Mouse (Mus musculus) hindbrain, embryonic 12.5 days (tissue): ENCODE results near the gene Cst12. TPM values are rescaled to one million over a fixed set of nuclear protein-coding genes. Genes with fewer than 3 reads are reported as not detected.
"Not testable (repeated sequence)": the region's sequence is repeated elsewhere in the genome, so short reads cannot be mapped to it uniquely, and the experiment has no call there.

Source experiments
- ATAC-seq: fragments of 200-750 bp; cut with Nextera tagmentation; 2 replicates; pipeline ENCODE4 v1.8.0; 2017; ENCODE audit warnings: moderate TSS enrichment; ENCODE audit not compliant: low FRiP score
- H3K27ac ChIP-seq: fragments of 300-500 bp; sonication (generic); 2 replicates; pipeline ENCODE4 v1.5.1; 2016; ENCODE audit warnings: mild to moderate bottlenecking
- H3K27me3 ChIP-seq: fragments of 300-500 bp; sonication (generic); 2 replicates; pipeline ENCODE4 v1.6.1; 2016; ENCODE audit warnings: mild to moderate bottlenecking
- H3K36me3 ChIP-seq: fragments of 300-500 bp; sonication (generic); 2 replicates; pipeline ENCODE4 v1.6.1; 2016; ENCODE audit warnings: mild to moderate bottlenecking
- H3K4me1 ChIP-seq: fragments of 300-500 bp; sonication (generic); 2 replicates; pipeline ENCODE4 v1.6.1; 2016
- H3K4me2 ChIP-seq: fragments of 300-500 bp; sonication (generic); replicated peaks from 2 replicates; pipeline ENCODE4 v1.6.1; 2016; ENCODE audit warnings: mild to moderate bottlenecking
- H3K4me3 ChIP-seq: fragments of 300-500 bp; sonication (generic); 2 replicates; pipeline ENCODE4 v1.5.1; 2016; ENCODE audit warnings: mild to moderate bottlenecking
- H3K9ac ChIP-seq: fragments of 300-500 bp; sonication (generic); 2 replicates; pipeline ENCODE4 v1.6.1; 2016; ENCODE audit warnings: mild to moderate bottlenecking, moderate library complexity
- H3K9me3 ChIP-seq: fragments of 300-500 bp; sonication (generic); replicated peaks from 2 replicates; pipeline ENCODE4 v1.6.1; 2016; ENCODE audit warnings: mild to moderate bottlenecking
- WGBS: fragments of 180-500 bp; shearing (Covaris S2); methylation state at CpG from one replicate; pipeline ENCODE4 v1.1.7; 2016; 5-methylcytosine and 5-hydroxymethylcytosine counted together
- polyA plus RNA-seq: library from polyadenylated mRNA; unstranded; fragments of >200 nt; fragmentation: Nextera tagmentation; extraction: Ambion mirVana; gene quantifications from 2 replicates; pipeline ENCODE4 v1.2.1, GENCODE M21; 2016

The Cst12 gene
- polyA plus RNA-seq, result not detected in 2 replicates

DNA sequence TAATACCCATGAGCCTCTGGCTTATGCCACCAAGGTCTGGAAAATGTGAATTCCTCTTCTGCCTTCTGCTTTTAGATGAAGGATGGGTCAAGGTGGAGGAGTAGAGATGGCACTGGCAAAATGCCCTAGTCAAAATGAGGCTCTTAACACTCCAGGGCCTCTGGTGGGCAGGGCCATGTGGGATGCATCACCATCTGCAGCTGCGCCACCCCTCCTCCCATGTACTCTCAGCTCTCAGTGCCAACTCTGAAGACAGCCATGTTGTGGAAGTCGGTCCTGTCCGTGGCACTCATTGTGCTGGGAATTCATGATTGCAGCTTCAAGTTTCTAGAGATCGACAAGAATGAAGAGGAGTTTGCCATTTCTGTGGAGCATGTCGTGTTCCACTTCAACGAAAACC lies at the start of gene Cst12:
Cst12 (plus strand) TSS at position 220 of the 400 bp plus-strand sequence.
- Histone ChIP-seq H3K4me2 (no peak within 1 kb of the TSS), H3K27ac (no peak within 1 kb of the TSS), H3K9ac (no peak within 1 kb of the TSS), H3K36me3 (no peaks in the 10 kb centered on the region), H3K4me3 (no peak within 1 kb of the TSS), H3K9me3 (no peaks in the 10 kb centered on the region), H3K27me3 (no peaks in the 10 kb centered on the region), H3K4me1 (no peaks in the 10 kb centered on the region)
- WGBS, result 93% methylated on average over 6 of the region's 6 CpGs
- ATAC-seq, result no peak

DNA sequence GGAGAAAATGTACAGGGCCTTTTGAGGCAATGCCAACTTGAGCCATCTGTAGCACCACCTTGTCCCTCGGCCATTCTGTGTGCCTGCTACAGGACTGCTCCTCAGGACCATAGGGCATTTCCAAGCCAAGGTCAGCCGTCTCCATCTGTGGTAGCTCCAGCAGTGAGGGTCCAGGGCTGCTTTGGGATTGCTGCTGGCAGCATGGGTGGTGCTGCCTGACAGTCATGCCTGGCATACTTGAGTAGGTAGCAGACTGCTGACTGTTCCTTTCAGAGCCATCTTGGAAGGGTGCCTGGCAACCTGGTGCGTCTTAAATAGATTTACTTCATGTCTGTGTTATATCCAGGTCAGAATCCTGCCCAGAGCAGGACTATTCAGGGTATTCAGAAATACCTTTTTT lies 46.2 kb upstream of the Cst12 start:
- WGBS, result 79% methylated on average over 3 of the region's 3 CpGs
- no peaks in the 10 kb centered on the region for H3K36me3 ChIP-seq
- H3K9ac ChIP-seq, result no peak overlapping the region
- no peaks in the 10 kb centered on the region for H3K27me3 ChIP-seq
- H3K4me3 ChIP-seq, result no peak overlapping the region
- H3K4me1 ChIP-seq, result no peaks in the 10 kb centered on the region
- no peak for ATAC-seq
- no peak overlapping the region for H3K27ac ChIP-seq
- no peak overlapping the region for H3K4me2 ChIP-seq
- H3K9me3 ChIP-seq, result no peaks in the 10 kb centered on the region

DNA sequence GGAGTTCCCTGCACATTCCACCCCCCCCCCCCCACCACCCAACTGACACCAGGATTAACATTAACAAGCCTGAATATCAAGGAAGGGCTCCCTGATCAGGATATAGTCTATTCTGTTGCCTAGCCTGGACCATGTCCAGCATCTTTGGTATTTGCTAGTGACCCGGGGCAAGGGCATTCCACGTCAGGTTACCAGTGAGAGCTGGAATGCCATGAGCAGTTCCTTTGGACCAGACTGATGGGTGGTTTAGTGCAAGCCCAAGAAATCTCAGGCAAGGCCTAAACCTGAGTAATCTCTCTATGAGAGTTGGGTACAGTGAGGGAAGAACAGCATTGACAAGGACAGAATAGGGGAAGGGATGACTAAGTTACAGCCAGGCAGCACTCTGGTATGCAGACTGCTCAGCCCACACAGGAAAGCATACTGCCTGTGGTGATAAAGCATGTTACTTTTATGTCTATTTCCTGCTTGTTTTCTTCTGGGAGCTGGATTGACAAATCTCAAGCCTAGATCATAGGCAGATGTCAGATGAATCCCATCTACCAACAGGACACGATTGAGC lies 45.2 kb upstream of the Cst12 start:
- WGBS, result 88% methylated on average over 3 of the region's 3 CpGs
- H3K4me3 ChIP-seq, result no peak overlapping the region
- H3K27me3 ChIP-seq, result no peaks in the 10 kb centered on the region
- H3K27ac ChIP-seq, result no peak overlapping the region
- ATAC-seq, result no peak
- H3K4me2 ChIP-seq, result no peak overlapping the region
- no peaks in the 10 kb centered on the region for H3K9me3 ChIP-seq
- no peaks in the 10 kb centered on the region for H3K36me3 ChIP-seq
- no peak overlapping the region for H3K9ac ChIP-seq
- no peaks in the 10 kb centered on the region for H3K4me1 ChIP-seq

DNA sequence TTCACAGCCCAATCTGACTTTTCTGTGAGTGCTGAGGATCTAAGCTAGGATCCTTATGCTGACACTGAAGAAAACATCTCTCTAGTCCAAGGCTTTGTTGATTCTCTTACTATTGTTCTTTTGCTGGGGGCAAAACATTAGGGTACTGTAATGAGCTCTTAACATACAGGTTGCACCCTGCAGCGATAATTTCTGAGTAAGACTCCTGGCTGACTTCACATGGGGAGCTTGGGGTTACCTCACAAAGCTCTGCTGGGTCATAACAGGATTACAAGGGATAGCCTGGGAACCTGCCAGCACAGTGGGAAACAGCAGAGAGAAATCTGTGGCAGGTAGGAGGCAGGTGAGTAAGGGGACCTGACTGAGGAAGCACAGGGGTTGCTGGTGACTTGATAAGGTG lies 39.1 kb upstream of the Cst12 start, which contains the start of gene Cstl1:
Cstl1 (plus strand) TSS at position 301 of the 400 bp plus-strand sequence.
- ATAC-seq, result no peak
- no peak within 1 kb of the TSS for H3K4me2 ChIP-seq
- H3K4me1 ChIP-seq, result no peaks in the 10 kb centered on the region
- no peak within 1 kb of the TSS for H3K4me3 ChIP-seq
- no peaks in the 10 kb centered on the region for H3K9me3 ChIP-seq
- H3K9ac ChIP-seq, result no peak within 1 kb of the TSS
- no peak within 1 kb of the TSS for H3K27ac ChIP-seq
- no peaks in the 10 kb centered on the region for H3K36me3 ChIP-seq
- H3K27me3 ChIP-seq, result no peaks in the 10 kb centered on the region; the same call in 1 of the 2 replicates
- 84% methylated on average over 1 of the region's 1 CpGs for WGBS

DNA sequence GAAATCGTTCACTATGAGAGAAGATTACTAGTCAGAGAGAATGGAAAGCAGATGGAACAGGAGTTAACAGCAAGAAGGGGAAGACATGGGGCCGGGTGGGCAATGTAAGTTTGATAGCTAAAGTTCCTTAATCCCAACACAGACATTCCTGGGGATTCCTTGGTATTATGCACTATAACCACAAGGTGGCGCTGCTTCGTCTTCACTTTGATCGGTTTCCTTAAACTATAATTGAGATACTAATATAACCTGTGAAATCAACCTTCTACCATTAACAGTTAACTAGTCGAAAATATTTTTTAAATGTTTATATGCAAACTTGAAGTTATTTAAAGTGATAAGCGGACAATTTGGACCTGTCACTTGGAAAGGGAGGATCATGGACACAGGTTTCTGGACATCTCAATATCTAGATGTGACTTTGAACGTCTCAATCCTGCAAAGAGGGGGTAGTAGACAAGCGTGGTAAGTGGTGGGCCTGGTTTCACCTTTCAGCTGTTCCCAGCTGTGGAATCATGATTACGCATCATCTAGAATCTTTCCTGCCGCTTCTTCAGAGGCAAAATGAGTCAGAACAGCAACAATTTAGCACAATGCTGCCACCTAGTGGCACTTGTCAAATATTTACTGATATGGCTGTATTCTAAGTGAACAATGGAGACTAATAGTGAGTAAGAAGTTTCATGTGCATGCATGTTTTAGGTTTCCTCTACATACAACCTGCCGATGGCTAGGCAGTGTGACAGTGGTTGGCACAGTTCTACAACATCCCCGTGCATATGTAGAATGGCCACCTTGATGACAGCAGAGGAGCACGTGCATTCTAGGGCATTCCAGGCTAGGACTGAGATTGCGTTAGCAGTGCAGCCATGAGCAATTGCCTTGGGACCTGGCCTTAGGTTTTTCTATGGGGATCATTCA lies 37.0 kb upstream of the Cst12 start:
- no peak overlapping the region for H3K27ac ChIP-seq
- H3K9me3 ChIP-seq, result no peaks in the 10 kb centered on the region
- H3K36me3 ChIP-seq, result no peaks in the 10 kb centered on the region
- H3K9ac ChIP-seq, result no peak overlapping the region
- H3K4me3 ChIP-seq, result peak overlapping the region; percentile 29
- peak overlapping the region; percentile 52 for H3K4me2 ChIP-seq
- no peaks in the 10 kb centered on the region; the same call in 1 of the 2 replicates for H3K27me3 ChIP-seq
- WGBS, result 17% methylated on average over 15 of the region's 15 CpGs
- H3K4me1 ChIP-seq, result no peaks in the 10 kb centered on the region
- ATAC-seq, result peak; percentile 85

DNA sequence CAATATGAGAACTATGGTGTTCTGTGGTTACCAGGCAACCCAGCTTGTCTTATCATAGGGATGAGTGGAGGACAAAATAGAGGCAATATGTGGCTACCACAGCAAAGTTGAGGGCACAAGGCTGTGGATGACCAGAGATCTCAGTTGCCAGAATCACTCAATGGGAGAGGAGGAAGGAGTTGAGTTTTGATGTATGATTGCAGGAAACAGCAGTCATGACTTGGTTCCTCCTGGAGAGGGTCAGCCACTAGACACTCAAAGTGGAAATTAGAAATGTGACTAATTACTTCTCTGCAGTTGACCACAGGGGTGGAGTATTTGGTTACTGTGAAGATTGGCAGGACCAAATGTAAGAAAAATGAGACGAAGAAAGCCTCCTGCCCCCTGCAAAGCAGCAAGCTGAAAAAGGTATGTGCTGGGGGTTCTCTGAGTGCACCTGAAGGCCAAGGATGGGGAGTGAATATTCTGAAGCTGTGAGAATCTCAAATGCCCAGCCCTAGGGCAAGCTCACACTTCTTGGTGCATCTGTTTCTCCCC lies 34.8 kb upstream of the Cst12 start:
- Histone ChIP-seq H3K27ac (no peak overlapping the region), H3K4me2 (no peak overlapping the region), H3K36me3 (no peaks in the 10 kb centered on the region), H3K27me3 (no peaks in the 10 kb centered on the region; the same call in 1 of the 2 replicates), H3K9me3 (no peaks in the 10 kb centered on the region), H3K9ac (no peak overlapping the region), H3K4me1 (no peaks in the 10 kb centered on the region), H3K4me3 (no peak overlapping the region)
- 80% methylated on average over 1 of the region's 1 CpGs for WGBS
- no peak for ATAC-seq

DNA sequence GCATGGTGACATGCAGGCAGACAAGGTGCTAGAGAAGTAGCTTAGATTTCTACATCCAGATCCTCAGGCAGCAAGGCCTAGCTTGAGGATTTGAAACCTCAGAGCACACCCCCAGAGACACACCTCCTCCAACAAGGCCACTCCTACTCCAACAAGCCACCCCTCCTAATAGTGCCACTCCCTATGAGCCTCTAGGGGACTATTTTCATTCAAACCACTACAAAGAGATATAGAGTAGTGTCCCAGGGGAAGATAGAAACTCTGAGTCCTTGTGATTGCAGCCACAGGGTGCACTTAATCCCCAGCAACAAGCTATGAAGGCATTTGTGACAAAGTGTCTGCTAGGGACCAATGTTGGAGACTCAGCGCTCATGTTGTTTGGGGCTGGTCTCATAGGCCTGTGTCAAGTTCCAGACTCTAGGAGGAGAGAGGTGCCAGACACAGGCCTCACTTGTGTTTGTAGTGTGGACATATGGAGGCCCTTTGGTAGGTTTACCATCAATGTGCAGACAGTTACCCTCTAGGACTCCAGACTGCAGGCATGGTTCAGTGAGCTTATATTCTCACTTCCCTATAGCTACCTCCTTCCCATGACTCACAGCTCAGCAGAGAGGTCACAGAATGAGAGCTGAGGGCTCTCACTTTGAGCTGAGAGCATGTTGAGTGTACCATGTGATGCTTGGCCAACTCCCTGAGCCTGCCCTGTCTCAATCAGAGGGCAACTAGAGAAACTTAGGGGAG lies 25.3 kb upstream of the Cst12 start:
- Histone ChIP-seq H3K4me2 (no peak overlapping the region), H3K9me3 (no peaks in the 10 kb centered on the region)
- WGBS, result 95% methylated on average over 1 of the region's 1 CpGs

DNA sequence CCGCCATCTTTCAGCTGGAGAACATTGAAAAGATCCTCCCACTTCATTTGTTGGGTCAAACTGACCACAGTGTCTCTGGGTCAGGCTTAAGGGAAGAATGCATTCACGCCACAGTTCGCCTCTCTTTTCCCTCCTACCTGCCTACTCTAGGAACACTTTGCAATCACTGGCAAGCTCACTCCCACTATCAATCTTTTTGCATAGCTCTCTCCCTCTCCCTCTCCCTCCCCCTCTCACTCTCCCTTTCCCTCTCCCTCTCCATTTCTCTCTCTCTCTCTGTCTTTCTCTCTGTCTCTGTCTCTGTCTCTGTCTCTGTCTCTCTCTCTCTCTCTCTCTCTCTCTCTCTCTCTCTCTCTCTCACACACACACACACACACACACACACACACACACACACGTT lies 17.8 kb upstream of the Cst12 start, which contains the start of gene Cst11:
Cst11 (minus strand) TSS at position 101 of the 400 bp plus-strand sequence.
- not testable (repeated sequence) for H3K4me3 ChIP-seq, H3K36me3 ChIP-seq, H3K9ac ChIP-seq, H3K4me2 ChIP-seq, H3K9me3 ChIP-seq, ATAC-seq, H3K27me3 ChIP-seq, H3K27ac ChIP-seq, H3K4me1 ChIP-seq
- WGBS, result 88% methylated on average over 4 of the region's 4 CpGs

More for the DNA sequence above, 25.3 kb upstream of the Cst12 start:
- Histone ChIP-seq H3K4me3 (no peak overlapping the region), H3K27me3 (no peaks in the 10 kb centered on the region), H3K9ac (no peak overlapping the region), H3K36me3 (no peaks in the 10 kb centered on the region), H3K4me1 (no peaks in the 10 kb centered on the region), H3K27ac (no peak overlapping the region)
- ATAC-seq, result no peak

DNA sequence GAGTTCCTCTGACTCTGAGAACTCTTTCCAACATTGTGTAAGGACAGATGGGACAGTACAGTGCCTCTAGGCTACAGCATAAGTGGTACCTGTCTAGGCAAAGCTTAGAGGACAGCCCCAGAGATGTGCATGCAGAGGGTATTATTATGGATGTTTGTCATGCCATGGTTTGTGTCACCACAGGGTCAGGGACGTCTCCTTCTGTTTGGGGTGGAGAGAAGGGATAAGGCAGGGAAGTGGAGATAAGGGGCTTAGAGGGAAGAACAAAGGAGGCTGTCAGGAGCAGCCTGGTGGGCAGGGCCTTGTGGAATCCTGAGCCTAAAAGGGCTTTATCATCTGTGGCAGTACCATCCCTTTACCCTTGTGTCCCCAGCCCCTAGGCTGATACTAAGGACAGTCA lies 7.5 kb upstream of the Cst12 start, which contains the start of gene 8030411F24Rik:
8030411F24Rik (plus strand) TSS at position 301 of the 400 bp plus-strand sequence.
- no peaks in the 10 kb centered on the region for H3K9me3 ChIP-seq
- H3K4me2 ChIP-seq, result no peak within 1 kb of the TSS
- no peak for ATAC-seq
- no peaks in the 10 kb centered on the region for H3K4me1 ChIP-seq
- WGBS, result 10% methylated on average over 1 of the region's 1 CpGs
- no peaks in the 10 kb centered on the region for H3K27me3 ChIP-seq
- H3K36me3 ChIP-seq, result no peaks in the 10 kb centered on the region
- H3K9ac ChIP-seq, result no peak within 1 kb of the TSS
- no peak within 1 kb of the TSS for H3K27ac ChIP-seq
- no peak within 1 kb of the TSS for H3K4me3 ChIP-seq

DNA sequence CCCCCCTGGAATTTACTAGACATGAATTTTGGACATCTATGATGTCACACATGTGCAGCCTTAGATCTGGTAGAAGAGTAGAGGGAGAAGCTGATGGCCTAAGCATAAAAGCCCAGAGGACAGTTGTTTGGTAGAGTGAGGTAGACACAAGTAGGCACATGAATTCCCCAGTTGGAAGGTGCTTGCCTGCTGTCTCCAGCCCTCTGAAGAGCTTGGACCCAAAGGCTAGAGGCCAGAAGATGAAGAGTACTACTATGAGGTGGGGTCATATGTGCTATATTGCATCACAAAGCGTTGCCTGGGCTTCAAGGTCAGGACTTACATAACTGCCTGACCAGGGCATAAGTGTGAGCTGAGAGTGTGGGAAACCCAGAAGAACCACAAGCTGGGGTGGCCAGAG lies 9.3 kb downstream of the Cst12 start, which contains the start of gene Cst8:
Cst8 (plus strand) TSS at position 301 of the 400 bp plus-strand sequence.
- H3K27me3 ChIP-seq, result no peaks in the 10 kb centered on the region
- no peaks in the 10 kb centered on the region for H3K9me3 ChIP-seq
- no peak for ATAC-seq
- WGBS, result 90% methylated on average over 1 of the region's 1 CpGs
- no peak within 1 kb of the TSS for H3K4me2 ChIP-seq
- no peak within 1 kb of the TSS for H3K4me3 ChIP-seq
- H3K27ac ChIP-seq, result no peak within 1 kb of the TSS
- no peak within 1 kb of the TSS for H3K9ac ChIP-seq
- H3K4me1 ChIP-seq, result no peaks in the 10 kb centered on the region
- H3K36me3 ChIP-seq, result no peaks in the 10 kb centered on the region

DNA sequence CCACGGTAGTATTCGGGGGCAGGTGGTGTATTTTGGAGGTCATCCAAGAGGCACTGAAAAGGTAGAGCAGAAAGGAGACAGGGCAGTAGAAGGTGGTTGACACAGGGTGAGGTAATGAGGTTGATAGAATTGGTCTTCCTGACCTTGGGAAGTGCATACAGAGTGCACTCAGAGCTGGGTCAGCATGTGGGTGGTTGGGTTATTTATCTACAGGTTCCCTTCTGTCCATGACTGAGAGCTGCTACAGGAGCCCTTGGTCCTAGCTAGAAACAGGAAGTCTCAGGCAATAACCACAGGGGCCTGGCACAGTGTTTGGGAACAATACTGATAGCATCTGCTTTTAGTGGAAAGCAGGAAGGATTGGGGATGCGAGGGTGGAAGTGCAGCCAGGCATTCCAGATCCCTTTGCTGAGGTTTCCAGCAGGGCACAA lies 12.3 kb downstream of the Cst12 start:
- no peaks in the 10 kb centered on the region for H3K27me3 ChIP-seq
- no peak overlapping the region for H3K4me2 ChIP-seq
- WGBS, result 79% methylated on average over 3 of the region's 3 CpGs
- H3K36me3 ChIP-seq, result no peaks in the 10 kb centered on the region
- ATAC-seq, result no peak
- H3K9me3 ChIP-seq, result no peaks in the 10 kb centered on the region
- no peak overlapping the region for H3K9ac ChIP-seq
- H3K4me1 ChIP-seq, result no peaks in the 10 kb centered on the region
- no peak overlapping the region for H3K27ac ChIP-seq
- H3K4me3 ChIP-seq, result no peak overlapping the region

DNA sequence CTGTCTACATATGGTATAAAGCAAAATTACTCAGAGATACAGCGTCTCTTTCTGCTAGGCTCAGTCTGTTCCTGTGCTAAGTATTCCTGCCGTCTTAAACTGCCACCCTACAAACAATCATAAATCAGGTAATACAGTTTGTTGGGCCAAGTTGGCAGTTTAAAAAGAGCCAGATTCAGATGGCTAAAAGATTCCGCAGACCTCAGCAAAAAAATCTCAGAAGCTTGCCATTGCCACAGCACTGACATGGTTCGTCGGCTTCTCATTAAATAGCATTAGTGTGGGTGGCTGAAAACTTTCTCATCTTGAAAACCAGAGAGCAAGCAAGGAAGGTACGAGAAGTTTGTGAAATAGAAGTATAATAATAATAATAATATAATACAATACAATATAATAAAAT lies 17.5 kb downstream of the Cst12 start:
- 82% methylated on average over 6 of the region's 6 CpGs for WGBS
- Histone ChIP-seq H3K9me3 (no peaks in the 10 kb centered on the region), H3K27me3 (no peaks in the 10 kb centered on the region), H3K4me1 (no peaks in the 10 kb centered on the region), H3K27ac (no peak overlapping the region), H3K4me2 (no peak overlapping the region), H3K9ac (no peak overlapping the region), H3K4me3 (no peak overlapping the region), H3K36me3 (no peaks in the 10 kb centered on the region)
- no peak for ATAC-seq
